ENCODE assay signal across 8 mouse cellular contexts in the genomic region with DNA sequence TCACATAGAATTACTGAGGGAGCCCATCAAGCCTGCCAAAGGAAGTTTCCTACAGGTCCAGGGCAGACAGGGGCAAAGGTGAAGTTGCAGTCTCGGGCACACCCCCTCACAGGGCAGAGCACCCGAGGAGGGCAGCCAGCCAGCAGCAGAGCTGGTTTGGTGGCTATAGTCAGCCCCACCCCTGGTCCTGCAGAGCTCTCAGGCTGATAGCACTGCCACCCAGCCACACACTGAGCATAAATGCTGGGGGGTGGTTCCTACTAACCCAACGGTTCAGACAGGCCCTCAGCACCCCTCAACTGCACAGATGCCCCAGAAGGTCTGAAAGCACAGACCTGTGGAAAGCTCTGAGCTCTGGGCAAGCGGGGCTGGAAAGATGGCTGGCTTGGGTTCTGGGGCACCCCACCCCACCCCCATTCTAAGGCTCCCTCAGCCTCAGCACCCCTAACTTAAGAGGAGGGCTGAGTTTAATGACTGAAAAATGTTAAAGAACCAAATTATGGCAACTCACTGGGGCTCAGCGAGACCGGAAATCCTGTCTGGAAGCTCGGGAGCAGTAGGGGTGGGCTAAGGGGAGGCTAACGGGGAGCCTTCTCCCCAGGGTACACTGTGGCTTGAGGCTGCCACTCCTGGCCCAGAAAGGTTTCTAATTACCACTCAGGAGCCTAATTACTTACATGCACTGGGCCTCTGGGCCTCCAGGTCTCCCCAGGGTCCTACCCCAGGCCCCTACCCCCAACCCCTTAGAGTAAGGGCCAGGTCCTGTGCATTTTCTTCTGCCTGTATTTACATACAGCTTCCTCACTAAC. TPM values are rescaled to one million over a fixed set of nuclear protein-coding genes. Genes with fewer than 3 reads are reported as not detected.
DNase-seq lines count a peak whose midpoint lies in the region; ATAC-seq lines count a peak whose summit lies in the region.

No protein-coding gene starts in this region.

- H3K27me3 ChIP-seq in hindbrain, embryonic 10.5 days (ENCODE audit: insufficient read depth, poor library complexity, severe bottlenecking): no peaks in the 10 kb centered on the region
- no peaks in the 10 kb centered on the region for H3K27me3 ChIP-seq in limb, embryonic 12.5 days
- H3K27me3 ChIP-seq in midbrain, embryonic 13.5 days: no peaks in the 10 kb centered on the region

- peak overlapping the region; percentile 78 for H3K27ac ChIP-seq in hindbrain, embryonic 10.5 days
- H3K27ac ChIP-seq in limb, embryonic 12.5 days: peak overlapping the region; percentile 91
- peak overlapping the region; percentile 58 for H3K27ac ChIP-seq in midbrain, embryonic 13.5 days

- H3K9me3 ChIP-seq in hindbrain, embryonic 10.5 days: no peaks in the 10 kb centered on the region
- H3K9me3 ChIP-seq in limb, embryonic 12.5 days: no peaks in the 10 kb centered on the region
- no peaks in the 10 kb centered on the region for H3K9me3 ChIP-seq in midbrain, embryonic 13.5 days

- peak; percentile 84 for DNase-seq in A20 (ENCODE audit: low read depth, low spot score)
- peak; percentile 53 for DNase-seq in c-Kit-positive CD71-positive TER-119-positive erythroid progenitor cells, embryonic 14.5 days (ENCODE audit: low spot score)
- DNase-seq in hindbrain, embryonic 10.5 days (ENCODE audit: low spot score): no peak
- DNase-seq in urinary bladder, postnatal 36 days (ENCODE audit: low spot score in 2 of 2): peak; percentile 67 to 87
- DNase-seq in left cerebral cortex, adult 9 months (ENCODE audit: low spot score in 2 of 2): no peak
- no peak for DNase-seq in cerebellum, postnatal 14 days

- H3K9ac ChIP-seq in limb, embryonic 12.5 days (replicated peaks): peak overlapping the region; percentile 52
- H3K9ac ChIP-seq in midbrain, embryonic 13.5 days (replicated peaks): peak overlapping the region; percentile 44

- peak overlapping the region; percentile 35 for H3K4me3 ChIP-seq in hindbrain, embryonic 10.5 days
- peak overlapping the region; percentile 15 for H3K4me3 ChIP-seq in limb, embryonic 12.5 days (replicated peaks)
- no peak overlapping the region for H3K4me3 ChIP-seq in midbrain, embryonic 13.5 days (replicated peaks)

- H3K4me2 ChIP-seq in limb, embryonic 12.5 days: peak overlapping the region; percentile 50
- peak overlapping the region; percentile 38 for H3K4me2 ChIP-seq in midbrain, embryonic 13.5 days (replicated peaks)

- H3K4me1 ChIP-seq in hindbrain, embryonic 10.5 days (replicated peaks): peaks cover 78% of the 10 kb centered on the region
- H3K4me1 ChIP-seq in limb, embryonic 12.5 days (replicated peaks): peaks cover 77% of the 10 kb centered on the region
- H3K4me1 ChIP-seq in midbrain, embryonic 13.5 days (replicated peaks): peaks cover 78% of the 10 kb centered on the region

- no peak; the same call in 1 of the 2 replicates for ATAC-seq in limb, embryonic 12.5 days (ENCODE audit: insufficient number of reproducible peaks, insufficient read depth, low FRiP score, low TSS enrichment, low read depth)
- 0 out of 2 replicates have a peak, but pooled peaks have one; percentile 21 for ATAC-seq in midbrain, embryonic 13.5 days

- peaks cover 39% of the 10 kb centered on the region for H3K36me3 ChIP-seq in hindbrain, embryonic 10.5 days
- H3K36me3 ChIP-seq in limb, embryonic 12.5 days: peaks cover 27% of the 10 kb centered on the region
- peaks cover 15% of the 10 kb centered on the region for H3K36me3 ChIP-seq in midbrain, embryonic 13.5 days

- WGBS in hindbrain, embryonic 10.5 days: 45% methylated on average over 8 of the region's 8 CpGs
- WGBS in limb, embryonic 12.5 days: 16% methylated on average over 8 of the region's 8 CpGs
- 54% methylated on average over 8 of the region's 8 CpGs for WGBS in midbrain, embryonic 13.5 days

RNA-seq across cellular contexts. Expression of a gene that starts 14.6 kb away (rescaled TPM):
- 40.8 and 42.3 TPM in 2 replicates for polyA plus RNA-seq in hindbrain, embryonic 10.5 days (2016; fragmentation: Nextera tagmentation; extraction: Ambion mirVana)
- 33.9 and 36.0 TPM in 2 replicates for polyA plus RNA-seq in limb, embryonic 12.5 days (2016; fragmentation: Nextera tagmentation; extraction: Ambion mirVana)
- 35.9 and 41.9 TPM in 2 replicates for polyA plus RNA-seq in midbrain, embryonic 13.5 days (2015; fragmentation: Nextera tagmentation; extraction: Ambion mirVana)

RNA-seq across cellular contexts. Expression of a gene that starts 18.3 kb away (rescaled TPM):
- polyA plus RNA-seq in hindbrain, embryonic 10.5 days (2016; fragmentation: Nextera tagmentation; extraction: Ambion mirVana): not detected in 2 replicates
- polyA plus RNA-seq in limb, embryonic 12.5 days (2016; fragmentation: Nextera tagmentation; extraction: Ambion mirVana): 0.14 TPM in 1 of 2 replicates, not detected in the other
- polyA plus RNA-seq in midbrain, embryonic 13.5 days (2015; fragmentation: Nextera tagmentation; extraction: Ambion mirVana): not detected in 2 replicates

RNA-seq across cellular contexts. Expression of a gene that starts 32.8 kb away (rescaled TPM):
- polyA plus RNA-seq in hindbrain, embryonic 10.5 days (2016; fragmentation: Nextera tagmentation; extraction: Ambion mirVana): 0.88 and 2.8 TPM in 2 replicates
- not detected in 2 replicates for polyA plus RNA-seq in limb, embryonic 12.5 days (2016; fragmentation: Nextera tagmentation; extraction: Ambion mirVana)
- 2.2 and 3.3 TPM in 2 replicates for polyA plus RNA-seq in midbrain, embryonic 13.5 days (2015; fragmentation: Nextera tagmentation; extraction: Ambion mirVana)

RNA-seq across cellular contexts. Expression of a gene that starts 44.6 kb away (rescaled TPM):
- polyA plus RNA-seq in hindbrain, embryonic 10.5 days (2016; fragmentation: Nextera tagmentation; extraction: Ambion mirVana): not detected in 2 replicates
- polyA plus RNA-seq in limb, embryonic 12.5 days (2016; fragmentation: Nextera tagmentation; extraction: Ambion mirVana): not detected in 2 replicates
- not detected in 2 replicates for polyA plus RNA-seq in midbrain, embryonic 13.5 days (2015; fragmentation: Nextera tagmentation; extraction: Ambion mirVana)

RNA-seq across cellular contexts. Expression of a gene that starts 48.9 kb away (rescaled TPM):
- polyA plus RNA-seq in hindbrain, embryonic 10.5 days (2016; fragmentation: Nextera tagmentation; extraction: Ambion mirVana): not detected in 2 replicates
- not detected in 2 replicates for polyA plus RNA-seq in limb, embryonic 12.5 days (2016; fragmentation: Nextera tagmentation; extraction: Ambion mirVana)
- not detected in 2 replicates for polyA plus RNA-seq in midbrain, embryonic 13.5 days (2015; fragmentation: Nextera tagmentation; extraction: Ambion mirVana)

Comparison
In these comparisons a context has a peak if more than half of its experiments do, and no peak if none do; other contexts are left out.
1. DNase-seq: peak in A20 (single experiment), c-Kit-positive CD71-positive TER-119-positive erythroid progenitor cells, embryonic 14.5 days (single experiment) and urinary bladder, postnatal 36 days (2 of 2); none in hindbrain, embryonic 10.5 days (single experiment), left cerebral cortex, adult 9 months (0 of 2) and cerebellum, postnatal 14 days (0 of 2).
2. Peak in every context shown above with its lines, with median percentiles within 50 percentile points of each other: H3K27ac ChIP-seq.